Mouse (Mus musculus): ENCODE measurements at regions not wholly inside any gene's neighbourhood (a gene's known extent, or its start where the extent isn't known, plus 50 kb on each side); places are given as distances from the start of the nearest gene placed in this dataset.

- WGBS = 65% methylated on average over 4 of the region's 4 CpGs
- Histone ChIP-seq H3K27ac (ENCODE audit: low read length) (no peak overlapping the region), H3K9ac (ENCODE audit: low read length) (no peak overlapping the region), H3K4me2 (ENCODE audit: low read depth, low read length) (no peak overlapping the region), H3K4me3 (ENCODE audit: low read length) (no peak overlapping the region), H3K4me1 (ENCODE audit: control insufficient read depth, insufficient read depth, low read length) (no peaks in the 10 kb centered on the region), H3K27me3 (ENCODE audit: control insufficient read depth, insufficient read depth, low read length) (no peaks in the 10 kb centered on the region), H3K9me3 (replicated peaks; ENCODE audit: control insufficient read depth, low read length) (no peaks in the 10 kb centered on the region), H3K36me3 (ENCODE audit: control insufficient read depth, insufficient read depth) (no peaks in the 10 kb centered on the region)
- no peak for ATAC-seq (replicated peaks; ENCODE audit: extremely low read depth, insufficient read depth, low FRiP score)
Measured at GRCm38 (mm10) chr7:138153455-138154167, 243.9 kb downstream of the Tcerg1l start.

All from heart, embryonic 16.5 days (tissue).